Mouse (Mus musculus) small intestine, adult 2 months (tissue): Measurements from ENCODE around the gene Nsl1. TPM values are rescaled to one million over a fixed set of nuclear protein-coding genes. Genes with fewer than 3 reads are reported as not detected.

Experiments
- H3K27ac ChIP-seq: fragments of 200-500 bp; 2 replicates; pipeline ENCODE4 v1.5.1; 2012; ENCODE audit warnings: low read depth, low read length, control low read depth, inconsistent platforms; ENCODE audit not compliant: insufficient read depth
- H3K27me3 ChIP-seq: fragments of 200-500 bp; 2 replicates; pipeline ENCODE4 v1.6.1; 2012; ENCODE audit warnings: mild to moderate bottlenecking, moderate library complexity, low read length, inconsistent platforms; ENCODE audit not compliant: control insufficient read depth, insufficient read depth
- H3K36me3 ChIP-seq: fragments of 200-500 bp; 2 replicates; pipeline ENCODE4 v1.6.1; 2012; ENCODE audit warnings: mild to moderate bottlenecking, low read length, control low read depth, inconsistent platforms; ENCODE audit not compliant: control insufficient read depth, insufficient read depth
- H3K4me1 ChIP-seq: fragments of 200-500 bp; 2 replicates; pipeline ENCODE4 v1.6.1; 2012; ENCODE audit warnings: low read length, inconsistent platforms, mixed read lengths; ENCODE audit not compliant: control insufficient read depth, insufficient read depth, insufficient read length
- H3K4me3 ChIP-seq: fragments of 200-500 bp; 2 replicates; pipeline ENCODE4 v1.5.1; 2012; ENCODE audit warnings: low read depth, mild to moderate bottlenecking, control low read depth, inconsistent platforms, low read length, moderate library complexity
- CTCF ChIP-seq: fragments of 200-500 bp; IDR thresholded peaks from 2 replicates; pipeline ENCODE4 v1.5.1; 2012; ENCODE audit warnings: low read depth, mild to moderate bottlenecking, control low read depth, inconsistent platforms, low read length, moderate library complexity, mixed read lengths; ENCODE audit not compliant: insufficient replicate concordance, insufficient read length; ENCODE audit errors: extremely low read depth
- POLR2A ChIP-seq: fragments of 200-500 bp; IDR thresholded peaks from 2 replicates; pipeline ENCODE4 v1.6.1; 2012; ENCODE audit warnings: low read depth, mild to moderate bottlenecking, control low read depth, inconsistent platforms, low read length, moderate library complexity
- WGBS: fragments of 180-500 bp; shearing (Covaris S2); methylation state at CpG from one replicate; pipeline ENCODE4 v1.1.7; 2018; 5-methylcytosine and 5-hydroxymethylcytosine counted together
- polyA plus RNA-seq: library from polyadenylated mRNA; depleted of rRNA; stranded (reverse); fragments of >200 nt; gene quantifications from 2 replicates; pipeline ENCODE4 v1.2.3, GENCODE M21; 2012

Gene Nsl1
- polyA plus RNA-seq, 1 experiment, result 1.4 TPM

- Histone ChIP-seq H3K4me3 (no peak overlapping the region), H3K4me1 (peaks cover 9% of the 10 kb centered on the region), H3K27ac (no peak overlapping the region), H3K36me3 (no peaks in the 10 kb centered on the region), H3K27me3 (no peaks in the 10 kb centered on the region)
- no peak for TF ChIP-seq POLR2A
- WGBS, result 90% methylated on average over 4 of the region's 4 CpGs
Observed at GRCm38 (mm10) chr1:191037999-191038398, 24.8 kb upstream of the Nsl1 start.

GRCm38 (mm10) chr1:191041352-191041751, 21.5 kb upstream of the Nsl1 start:
- Histone ChIP-seq H3K36me3 (no peaks in the 10 kb centered on the region), H3K27ac (no peak overlapping the region), H3K4me3 (no peak overlapping the region), H3K4me1 (peaks cover 10% of the 10 kb centered on the region), H3K27me3 (no peaks in the 10 kb centered on the region)
- TF ChIP-seq POLR2A (no peak), CTCF (no peak)

GRCm38 (mm10) chr1:191042106-191042505, 20.7 kb upstream of the Nsl1 start:
- WGBS, result 72% methylated on average over 5 of the region's 5 CpGs
- Histone ChIP-seq H3K4me3 (no peak overlapping the region), H3K27me3 (no peaks in the 10 kb centered on the region), H3K27ac (no peak overlapping the region; the same call in 1 of the 2 replicates), H3K4me1 (peaks cover 10% of the 10 kb centered on the region), H3K36me3 (no peaks in the 10 kb centered on the region)
- TF ChIP-seq POLR2A, result no peak
- TF ChIP-seq CTCF, result no peak

- Histone ChIP-seq H3K4me1 (peaks cover 8% of the 10 kb centered on the region), H3K27me3 (no peaks in the 10 kb centered on the region), H3K27ac (peak overlapping the region; percentile 49), H3K4me3 (no peak overlapping the region), H3K36me3 (no peaks in the 10 kb centered on the region)
- TF ChIP-seq POLR2A (no peak), CTCF (no peak)
- WGBS, result 38% methylated on average over 3 of the region's 3 CpGs
Observed at GRCm38 (mm10) chr1:191042688-191043087, 20.1 kb upstream of the Nsl1 start.

- Histone ChIP-seq H3K36me3 (no peaks in the 10 kb centered on the region), H3K27me3 (no peaks in the 10 kb centered on the region), H3K4me1 (peaks cover 8% of the 10 kb centered on the region), H3K4me3 (no peak overlapping the region), H3K27ac (no peak overlapping the region)
- 94% methylated on average over 2 of the region's 2 CpGs for WGBS
- TF ChIP-seq POLR2A, result no peak
- TF ChIP-seq CTCF, result no peak
Observed at GRCm38 (mm10) chr1:191045264-191045663, 17.5 kb upstream of the Nsl1 start.

GRCm38 (mm10) chr1:191046231-191046824, 16.5 kb upstream of the Nsl1 start:
- no peaks in the 10 kb centered on the region for H3K27me3 ChIP-seq
- WGBS, result 70% methylated on average over 7 of the region's 7 CpGs
- no peak overlapping the region for H3K27ac ChIP-seq

GRCm38 (mm10) chr1:191053555-191053954, 9.3 kb upstream of the Nsl1 start:
- Histone ChIP-seq H3K4me1 (no peaks in the 10 kb centered on the region), H3K36me3 (no peaks in the 10 kb centered on the region; the same call in 1 of the 2 replicates), H3K27me3 (no peaks in the 10 kb centered on the region), H3K27ac (no peak overlapping the region), H3K4me3 (no peak overlapping the region)
- 74% methylated on average over 3 of the region's 3 CpGs for WGBS
- TF ChIP-seq CTCF (no peak), POLR2A (no peak)

More at GRCm38 (mm10) chr1:191046231-191046824, 16.5 kb upstream of the Nsl1 start:
- Histone ChIP-seq H3K4me1 (peaks cover 8% of the 10 kb centered on the region), H3K4me3 (no peak overlapping the region), H3K36me3 (no peaks in the 10 kb centered on the region)
- no peak for TF ChIP-seq CTCF
